Mouse (Mus musculus): ENCODE results near the gene Slc9a1. TPM values are rescaled to one million over a fixed set of nuclear protein-coding genes. Genes with fewer than 3 reads are reported as not detected.
A peak's percentile ranks its signal among the peaks of the same experiment; 100 is the strongest.

Slc9a1 gene
- polyA plus RNA-seq, 1 experiment from 2014 or later = 6.7 TPM

DNA sequence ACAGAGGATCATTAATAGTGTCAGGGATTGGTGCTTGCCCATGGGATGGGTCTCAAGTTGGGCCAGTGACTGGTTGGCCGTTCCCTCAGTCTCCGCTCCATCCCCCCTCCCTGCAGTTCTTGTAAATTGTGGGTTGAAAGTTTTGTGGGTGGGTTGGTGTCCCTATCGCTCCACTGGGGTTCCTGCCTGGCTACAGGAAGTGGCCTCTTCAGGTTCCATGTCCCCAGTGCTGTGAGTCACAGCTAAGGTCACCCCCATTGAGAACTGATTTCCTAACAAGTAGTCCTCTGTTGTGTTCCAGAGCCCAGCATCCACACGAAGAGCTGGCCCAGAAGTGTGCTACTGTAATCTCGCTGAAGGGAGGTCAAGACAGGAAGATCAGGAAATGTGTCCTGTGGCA is 56.6 kb downstream of the Slc9a1 start:
- H3K36me3 ChIP-seq = peaks cover 3% of the 10 kb centered on the region; the same call in 1 of the 2 replicates
- H3K4me1 ChIP-seq = no peaks in the 10 kb centered on the region
- H3K27me3 ChIP-seq = no peaks in the 10 kb centered on the region
- H3K27ac ChIP-seq (replicated peaks) = no peak overlapping the region
- H3K4me3 ChIP-seq = no peak overlapping the region
- WGBS = 87% methylated on average over 5 of the region's 5 CpGs
- no peaks in the 10 kb centered on the region for H3K9me3 ChIP-seq
- ATAC-seq (replicated peaks) = no peak
- H3K4me2 ChIP-seq (replicated peaks) = no peak overlapping the region
- no peak overlapping the region for H3K9ac ChIP-seq (replicated peaks)

DNA sequence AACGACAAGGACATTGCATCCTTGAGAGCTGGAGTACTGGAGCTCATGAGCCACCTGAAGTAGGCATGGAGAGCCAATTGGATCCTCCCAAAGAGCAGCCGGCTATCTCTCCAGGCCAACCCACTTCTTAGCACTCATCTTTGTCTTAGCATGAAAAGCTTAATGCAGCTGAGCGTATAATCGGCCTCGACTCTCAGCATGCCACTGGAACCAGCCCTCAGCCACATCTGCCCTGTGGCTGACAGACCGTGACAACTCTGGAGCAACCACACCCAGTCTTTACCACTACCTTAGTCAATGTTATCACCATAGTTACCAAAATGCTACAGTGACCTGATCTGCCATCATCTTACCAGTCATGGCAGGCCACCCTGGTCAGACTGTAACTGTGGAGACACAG is 62.0 kb downstream of the Slc9a1 start:
- ATAC-seq (replicated peaks) = no peak
- Histone ChIP-seq H3K4me1 (peaks cover 9% of the 10 kb centered on the region; the same call in 1 of the 2 replicates), H3K9ac (replicated peaks) (no peak overlapping the region), H3K4me2 (replicated peaks) (no peak overlapping the region), H3K27me3 (no peaks in the 10 kb centered on the region), H3K36me3 (no peaks in the 10 kb centered on the region), H3K9me3 (no peaks in the 10 kb centered on the region), H3K27ac (replicated peaks) (no peak overlapping the region), H3K4me3 (no peak overlapping the region)
- WGBS = 67% methylated on average over 6 of the region's 6 CpGs

DNA sequence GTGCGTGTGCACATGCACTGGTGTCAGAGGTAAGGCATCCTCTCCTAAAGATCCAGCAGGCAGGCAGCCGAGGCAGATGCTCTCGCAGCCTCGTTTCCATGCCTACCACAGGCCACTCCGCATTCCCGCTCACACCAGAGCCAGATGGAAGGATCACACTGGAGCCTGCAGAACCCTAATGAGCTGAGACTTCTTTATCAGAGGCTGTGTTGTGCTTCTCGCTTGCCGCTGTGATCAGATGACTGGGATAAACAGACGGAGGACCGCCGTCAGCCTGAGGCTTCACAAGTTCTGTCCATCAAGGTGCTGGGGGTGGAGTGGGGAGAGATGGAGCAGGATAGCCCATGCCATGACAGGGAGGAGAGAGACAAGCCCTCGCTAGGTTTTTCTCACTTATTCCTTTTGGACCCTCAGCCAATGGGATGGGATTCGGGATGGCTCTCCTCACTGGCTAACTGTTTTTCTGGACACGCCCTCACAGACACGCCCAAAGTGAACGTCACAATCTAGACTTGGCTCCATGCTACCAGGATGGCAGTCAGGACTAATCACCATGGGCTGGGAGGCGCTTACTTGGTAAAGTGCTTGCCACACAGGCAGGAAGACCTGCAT is 63.2 kb downstream of the Slc9a1 start:
- peak; percentile 89 for ATAC-seq (replicated peaks)
- Histone ChIP-seq H3K36me3 (no peaks in the 10 kb centered on the region), H3K4me2 (replicated peaks) (peak overlapping the region; percentile 26), H3K4me1 (peaks cover 9% of the 10 kb centered on the region; the same call in 1 of the 2 replicates), H3K4me3 (peak overlapping the region; percentile 16; the same call in 1 of the 2 replicates), H3K9ac (replicated peaks) (no peak overlapping the region), H3K27me3 (no peaks in the 10 kb centered on the region), H3K27ac (replicated peaks) (peak overlapping the region; percentile 78), H3K9me3 (no peaks in the 10 kb centered on the region)
- 18% methylated on average over 17 of the region's 17 CpGs for WGBS

GRCm38 (mm10) chr4:133435921-133436320 is 66.4 kb downstream of the Slc9a1 start:
- no peak overlapping the region for H3K27ac ChIP-seq (replicated peaks)
- H3K27me3 ChIP-seq = no peaks in the 10 kb centered on the region
- 94% methylated on average over 11 of the region's 11 CpGs for WGBS
- no peak overlapping the region for H3K4me3 ChIP-seq
- H3K36me3 ChIP-seq = no peaks in the 10 kb centered on the region
- no peaks in the 10 kb centered on the region for H3K9me3 ChIP-seq
- H3K4me1 ChIP-seq = peaks cover 24% of the 10 kb centered on the region
- no peak overlapping the region for H3K9ac ChIP-seq (replicated peaks)
- ATAC-seq (replicated peaks) = no peak
- H3K4me2 ChIP-seq (replicated peaks) = no peak overlapping the region

- Histone ChIP-seq H3K9me3 (no peaks in the 10 kb centered on the region), H3K9ac (replicated peaks) (0 out of 2 replicates have a peak overlapping the region, but pooled peaks have one; percentile 1), H3K4me1 (peaks cover 15% of the 10 kb centered on the region), H3K27ac (replicated peaks) (peak overlapping the region; percentile 64), H3K4me3 (no peak overlapping the region), H3K27me3 (no peaks in the 10 kb centered on the region), H3K36me3 (no peaks in the 10 kb centered on the region), H3K4me2 (replicated peaks) (peak overlapping the region; percentile 23)
- ATAC-seq (replicated peaks) = peak; percentile 87
- WGBS = 9% methylated on average over 17 of the region's 17 CpGs
Measured at GRCm38 (mm10) chr4:133439460-133440376, 70.2 kb downstream of the Slc9a1 start.

DNA sequence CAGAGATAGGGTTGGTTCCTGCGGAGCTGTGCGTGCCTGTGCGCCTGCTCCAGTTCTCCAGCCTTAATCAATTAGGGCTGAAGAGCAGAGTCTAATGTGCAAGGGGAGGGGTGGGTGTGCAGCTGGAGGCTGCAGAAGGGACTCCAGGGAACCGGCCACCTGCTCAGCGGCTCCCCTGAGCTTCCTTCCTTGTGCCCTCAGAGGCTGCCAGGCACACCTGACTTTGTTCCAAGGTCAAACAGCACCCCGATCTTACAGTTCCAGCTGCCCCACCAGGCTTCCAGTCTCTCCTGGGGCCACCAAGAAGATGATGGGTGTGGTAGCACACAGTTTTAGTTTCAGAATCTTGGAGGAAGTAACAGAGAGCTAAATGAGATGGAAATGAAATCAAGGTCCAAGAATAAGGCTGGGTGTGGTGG is 70.9 kb downstream of the Slc9a1 start:
- Histone ChIP-seq H3K27ac (replicated peaks) (peak overlapping the region; percentile 64), H3K27me3 (no peaks in the 10 kb centered on the region), H3K36me3 (no peaks in the 10 kb centered on the region), H3K4me1 (peaks cover 15% of the 10 kb centered on the region), H3K4me2 (replicated peaks) (peak overlapping the region; percentile 23), H3K9me3 (no peaks in the 10 kb centered on the region), H3K4me3 (no peak overlapping the region), H3K9ac (replicated peaks) (no peak overlapping the region)
- 7% methylated on average over 6 of the region's 6 CpGs for WGBS
- peak; percentile 44 for ATAC-seq (replicated peaks)

GRCm38 (mm10) chr4:133442194-133442593 is 72.7 kb downstream of the Slc9a1 start:
- WGBS = 42% methylated on average over 3 of the region's 3 CpGs
- H3K27ac ChIP-seq (replicated peaks) = no peak overlapping the region
- no peak overlapping the region for H3K4me2 ChIP-seq (replicated peaks)

DNA sequence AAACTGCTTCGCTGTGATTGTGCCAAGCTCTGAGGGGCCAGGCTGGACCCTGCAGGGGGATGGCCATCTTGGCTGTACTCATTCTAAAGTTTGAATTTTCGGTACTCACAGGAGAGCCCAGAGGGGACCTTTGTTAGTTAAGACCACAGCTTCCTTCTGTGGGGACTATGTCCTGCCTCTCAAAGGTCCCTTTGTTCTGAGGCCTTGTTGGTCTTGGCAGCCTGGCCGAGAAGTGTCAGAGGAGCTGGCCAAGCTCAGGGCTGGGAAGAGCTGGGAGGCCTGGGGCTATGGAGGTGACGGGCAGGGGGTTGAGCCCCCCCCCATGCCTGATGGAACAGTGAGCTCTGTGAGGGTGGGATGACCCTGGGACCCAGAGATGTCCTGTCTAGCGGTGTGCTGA is 73.6 kb downstream of the Slc9a1 start:
- Histone ChIP-seq H3K4me3 (no peak overlapping the region), H3K4me1 (peaks cover 15% of the 10 kb centered on the region), H3K36me3 (no peaks in the 10 kb centered on the region), H3K9ac (replicated peaks) (no peak overlapping the region), H3K9me3 (no peaks in the 10 kb centered on the region), H3K27ac (replicated peaks) (0 out of 2 replicates have a peak overlapping the region, but pooled peaks have one; percentile 7), H3K27me3 (no peaks in the 10 kb centered on the region), H3K4me2 (replicated peaks) (no peak overlapping the region)
- ATAC-seq (replicated peaks) = no peak
- WGBS = 35% methylated on average over 5 of the region's 5 CpGs

More at GRCm38 (mm10) chr4:133442194-133442593, 72.7 kb downstream of the Slc9a1 start:
- no peak overlapping the region for H3K4me3 ChIP-seq
- peaks cover 15% of the 10 kb centered on the region for H3K4me1 ChIP-seq
- no peaks in the 10 kb centered on the region for H3K9me3 ChIP-seq
- H3K36me3 ChIP-seq = no peaks in the 10 kb centered on the region
- no peak overlapping the region for H3K9ac ChIP-seq (replicated peaks)
- no peak for ATAC-seq (replicated peaks)
- no peaks in the 10 kb centered on the region for H3K27me3 ChIP-seq

DNA sequence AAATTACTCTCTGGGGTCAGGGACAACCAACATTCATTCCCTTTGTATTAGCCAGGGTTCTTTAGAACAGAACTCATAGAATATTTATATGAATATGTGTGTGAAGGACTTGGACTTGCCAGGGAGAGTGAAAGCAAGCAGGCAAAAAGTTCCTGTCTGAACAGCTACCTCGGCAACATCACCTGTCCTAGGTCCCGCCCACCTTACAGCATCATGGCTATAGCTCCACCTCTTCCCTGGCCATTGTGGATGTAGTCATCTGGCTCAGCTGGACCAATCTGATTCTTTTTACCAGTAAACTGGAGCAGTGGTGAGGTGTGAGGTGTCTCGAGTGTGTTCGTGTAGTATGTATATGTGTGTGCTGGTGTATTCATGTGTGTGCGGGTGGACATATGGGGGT is 76.2 kb downstream of the Slc9a1 start:
- 91% methylated on average over 5 of the region's 5 CpGs for WGBS
- no peaks in the 10 kb centered on the region for H3K9me3 ChIP-seq
- H3K36me3 ChIP-seq = no peaks in the 10 kb centered on the region
- H3K4me2 ChIP-seq (replicated peaks) = no peak overlapping the region
- H3K27ac ChIP-seq (replicated peaks) = no peak overlapping the region
- H3K9ac ChIP-seq (replicated peaks) = no peak overlapping the region
- no peak for ATAC-seq (replicated peaks)
- H3K27me3 ChIP-seq = no peaks in the 10 kb centered on the region
- no peak overlapping the region for H3K4me3 ChIP-seq
- H3K4me1 ChIP-seq = peaks cover 3% of the 10 kb centered on the region

- 61% methylated on average over 5 of the region's 5 CpGs for WGBS
- Histone ChIP-seq H3K9ac (replicated peaks) (no peak overlapping the region), H3K9me3 (no peaks in the 10 kb centered on the region), H3K4me3 (no peak overlapping the region), H3K4me2 (replicated peaks) (no peak overlapping the region), H3K4me1 (0 out of 2 replicates have a peak, but pooled peaks cover 2% of the 10 kb centered on the region), H3K27ac (replicated peaks) (no peak overlapping the region), H3K27me3 (no peaks in the 10 kb centered on the region), H3K36me3 (no peaks in the 10 kb centered on the region)
- ATAC-seq (replicated peaks) = no peak
Measured at GRCm38 (mm10) chr4:133447366-133447765, 77.9 kb downstream of the Slc9a1 start.

DNA sequence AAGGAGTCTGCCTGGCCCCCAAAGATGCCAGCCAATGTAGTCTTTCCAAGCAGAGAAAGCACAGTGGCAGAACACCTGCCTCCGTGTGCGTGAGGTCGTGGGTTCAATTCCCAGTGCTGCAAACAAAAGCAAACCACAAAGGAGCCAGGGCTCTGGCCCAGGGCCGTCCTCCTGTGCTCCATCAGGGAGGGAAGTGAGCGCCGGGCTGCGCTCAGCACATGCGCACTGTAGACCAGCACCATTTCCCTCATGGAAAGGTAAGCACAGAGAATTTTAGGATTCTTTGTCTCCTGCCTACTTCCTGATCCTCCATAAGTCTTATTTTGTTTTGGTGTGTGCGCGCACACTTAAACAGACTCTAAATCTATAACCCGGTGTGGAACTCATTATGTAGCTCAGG is 78.5 kb downstream of the Slc9a1 start:
- H3K4me2 ChIP-seq (replicated peaks) = no peak overlapping the region
- H3K27me3 ChIP-seq = no peaks in the 10 kb centered on the region
- no peak overlapping the region for H3K4me3 ChIP-seq
- no peaks in the 10 kb centered on the region for H3K9me3 ChIP-seq
- H3K36me3 ChIP-seq = no peaks in the 10 kb centered on the region
- no peak overlapping the region for H3K27ac ChIP-seq (replicated peaks)
- no peak for ATAC-seq (replicated peaks)
- 82% methylated on average over 11 of the region's 11 CpGs for WGBS
- no peak overlapping the region for H3K9ac ChIP-seq (replicated peaks)
- H3K4me1 ChIP-seq = 0 out of 2 replicates have a peak, but pooled peaks cover 2% of the 10 kb centered on the region

- Histone ChIP-seq H3K9me3 (no peaks in the 10 kb centered on the region), H3K27ac (replicated peaks) (no peak overlapping the region), H3K36me3 (no peaks in the 10 kb centered on the region), H3K27me3 (no peaks in the 10 kb centered on the region), H3K9ac (replicated peaks) (no peak overlapping the region), H3K4me1 (0 out of 2 replicates have a peak, but pooled peaks cover 2% of the 10 kb centered on the region), H3K4me3 (no peak overlapping the region), H3K4me2 (replicated peaks) (no peak overlapping the region)
- no peak for ATAC-seq (replicated peaks)
- WGBS = 73% methylated on average over 8 of the region's 8 CpGs
Measured at GRCm38 (mm10) chr4:133448708-133449388, 79.3 kb downstream of the Slc9a1 start.
